Mouse (Mus musculus): ENCODE measurements around the gene Sugt1. TPM values are rescaled to one million over a fixed set of nuclear protein-coding genes. Genes with fewer than 3 reads are reported as not detected.

Sugt1 gene
- polyA plus RNA-seq, 1 experiment from 2014 or later: 106 TPM

- Histone ChIP-seq H3K9me3 (replicated peaks; ENCODE audit: control insufficient read depth, low read length, poor library complexity, severe bottlenecking) (no peaks in the 10 kb centered on the region), H3K27me3 (ENCODE audit: control insufficient read depth, insufficient read depth, low read depth, low read length) (no peaks in the 10 kb centered on the region), H3K27ac (ENCODE audit: low read length) (no peak overlapping the region), H3K4me2 (ENCODE audit: low read length) (no peak overlapping the region), H3K4me3 (ENCODE audit: low read depth, low read length) (no peak overlapping the region), H3K36me3 (ENCODE audit: control insufficient read depth, insufficient read depth, low read length) (no peaks in the 10 kb centered on the region), H3K4me1 (ENCODE audit: control insufficient read depth, insufficient read depth, low read length) (no peaks in the 10 kb centered on the region; the same call in 1 of the 2 replicates), H3K9ac (ENCODE audit: low read depth, low read length) (no peak overlapping the region)
- ATAC-seq: no peak
- WGBS: 35% methylated on average over 14 of the region's 14 CpGs
Observed at GRCm38 (mm10) chr14:79677891-79678687, 90.6 kb downstream of the Sugt1 start.

- no peaks in the 10 kb centered on the region for H3K27me3 ChIP-seq (ENCODE audit: control insufficient read depth, insufficient read depth, low read depth, low read length)
- no peak for ATAC-seq
- no peak overlapping the region for H3K4me3 ChIP-seq (ENCODE audit: low read depth, low read length)
- no peaks in the 10 kb centered on the region for H3K9me3 ChIP-seq (replicated peaks; ENCODE audit: control insufficient read depth, low read length, poor library complexity, severe bottlenecking)
- H3K27ac ChIP-seq (ENCODE audit: low read length): no peak overlapping the region
- no peak overlapping the region for H3K4me2 ChIP-seq (ENCODE audit: low read length)
- no peaks in the 10 kb centered on the region for H3K36me3 ChIP-seq (ENCODE audit: control insufficient read depth, insufficient read depth, low read length)
- H3K9ac ChIP-seq (ENCODE audit: low read depth, low read length): no peak overlapping the region
- H3K4me1 ChIP-seq (ENCODE audit: control insufficient read depth, insufficient read depth, low read length): no peaks in the 10 kb centered on the region
- WGBS: 68% methylated on average over 5 of the region's 5 CpGs
Observed at GRCm38 (mm10) chr14:79680652-79681051, 93.2 kb downstream of the Sugt1 start.

Small RNAs within 50 kb of the gene (microRNA-seq; reads per million reads assigned to microRNA genes)
- not detected for gene Gm27857

Other genes with a start within 250 kb of the Sugt1 start
- 17.1 and 21.1 TPM in 2 replicates for gene Naa16, start 196.9 kb upstream of the Sugt1 start, polyA plus RNA-seq (2015; fragmentation: Nextera tagmentation; extraction: Ambion mirVana)
- 10.7 and 11.6 TPM in 2 replicates for gene Mtrf1, start 189.9 kb upstream of the Sugt1 start, polyA plus RNA-seq (2015; fragmentation: Nextera tagmentation; extraction: Ambion mirVana)
- gene Kbtbd7, start 161.2 kb upstream of the Sugt1 start, polyA plus RNA-seq (2015; fragmentation: Nextera tagmentation; extraction: Ambion mirVana): 22.8 and 23.7 TPM in 2 replicates
- 1.5 TPM in 2 replicates for gene Kbtbd6, start 135.9 kb upstream of the Sugt1 start, polyA plus RNA-seq (2015; fragmentation: Nextera tagmentation; extraction: Ambion mirVana)
- 2.0 and 2.9 TPM in 2 replicates for gene Elf1, start 106.5 kb upstream of the Sugt1 start, polyA plus RNA-seq (2015; fragmentation: Nextera tagmentation; extraction: Ambion mirVana)
- gene Wbp4, start 106.2 kb upstream of the Sugt1 start, polyA plus RNA-seq (2015; fragmentation: Nextera tagmentation; extraction: Ambion mirVana): 44.0 and 46.2 TPM in 2 replicates
- 2.0 and 3.3 TPM in 2 replicates for gene Cnmd, start 74.5 kb downstream of the Sugt1 start, polyA plus RNA-seq (2015; fragmentation: Nextera tagmentation; extraction: Ambion mirVana)
- gene Pcdh8, start 183.6 kb downstream of the Sugt1 start, polyA plus RNA-seq (2015; fragmentation: Nextera tagmentation; extraction: Ambion mirVana): 54.5 and 64.5 TPM in 2 replicates